ENCODE assay signal across 1 mouse cellular context in the genomic region with DNA sequence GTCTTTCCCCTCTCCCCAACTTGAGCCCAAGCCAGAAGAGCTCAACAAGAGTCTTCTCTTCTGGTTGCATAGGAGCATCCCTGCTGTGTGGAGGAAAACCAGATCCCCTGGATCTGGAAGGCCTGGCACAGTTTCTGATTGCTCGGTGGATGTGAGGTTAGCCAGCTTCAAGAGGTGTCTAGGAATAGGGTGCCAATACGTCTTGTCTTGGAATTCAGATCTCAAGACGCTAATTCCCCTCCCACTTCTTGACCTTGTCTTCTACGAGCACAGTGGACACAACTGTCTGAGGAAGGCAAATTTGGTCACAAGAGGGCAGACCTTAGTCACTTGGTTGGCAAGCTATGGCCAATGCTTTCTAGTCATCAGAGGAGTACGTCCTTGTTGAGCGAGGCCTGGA.
TF ChIP-seq lines count a peak whose summit lies in the region.

No protein-coding gene starts in this region.

TF ChIP-seq in CH12.LX, 34 proteins besides CTCF, POLR2A, EP300 and RAD21:
- TF ChIP-seq E2F4 (IDR thresholded peaks at IDR 0.05; ENCODE audit: insufficient replicate concordance, low read depth, low read length) (no peak), ZKSCAN1 (IDR thresholded peaks at IDR 0.05; ENCODE audit: borderline replicate concordance, low read depth, low read length) (no peak), MYC (IDR thresholded peaks at IDR 0.05; ENCODE audit: low read depth, low read length) (no peak), MAX (IDR thresholded peaks at IDR 0.05; ENCODE audit: low read length) (no peak), SMC3 (IDR thresholded peaks at IDR 0.05; ENCODE audit: low read depth, low read length) (peak; percentile 77), ZC3H11A (IDR thresholded peaks at IDR 0.05; ENCODE audit: low read depth, low read length) (peak; percentile 20; the same call in 1 of the 2 replicates), POLR2AphosphoS2 (IDR thresholded peaks at IDR 0.05; ENCODE audit: low read depth, low read length) (no peak), MAZ (IDR thresholded peaks at IDR 0.05; ENCODE audit: low read depth, low read length) (0 out of 2 replicates have a peak, but pooled peaks have one; percentile 24)
